Mouse (Mus musculus) spleen, postnatal 4 days (tissue): Measurements from ENCODE around the gene Kcnab2.
A peak's percentile ranks its signal among the peaks of the same experiment; 100 is the strongest.

Experiments used
- DNase-seq, 2 experiments: peaks; one replicate each; pipeline ENCODE4 v3.0.0; 2022; ENCODE audit warnings: low spot score in 2 of 2

The Kcnab2 gene

DNA sequence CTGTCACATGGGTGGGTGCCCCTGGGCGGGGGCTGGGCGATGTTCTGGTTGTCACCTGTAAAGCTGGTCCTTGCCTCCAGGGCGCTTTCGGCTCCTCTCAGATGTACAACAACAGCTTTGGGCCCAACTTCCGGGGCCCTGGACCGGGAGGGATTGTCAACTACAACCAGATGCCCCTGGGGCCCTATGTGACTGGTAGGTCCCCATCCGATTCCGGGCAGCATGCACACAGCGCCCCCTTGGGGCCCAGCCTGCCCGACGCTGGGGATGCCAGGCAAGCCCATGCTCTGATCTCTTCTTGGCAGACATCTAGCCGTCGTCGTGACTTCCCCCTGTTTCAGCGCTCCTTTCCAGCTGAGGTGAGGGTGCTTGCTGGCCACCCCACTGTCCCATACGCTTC lies 92.0 kb downstream of the Kcnab2 start:
- DNase-seq, result peak in 1 of 2 experiments; percentile 38

DNA sequence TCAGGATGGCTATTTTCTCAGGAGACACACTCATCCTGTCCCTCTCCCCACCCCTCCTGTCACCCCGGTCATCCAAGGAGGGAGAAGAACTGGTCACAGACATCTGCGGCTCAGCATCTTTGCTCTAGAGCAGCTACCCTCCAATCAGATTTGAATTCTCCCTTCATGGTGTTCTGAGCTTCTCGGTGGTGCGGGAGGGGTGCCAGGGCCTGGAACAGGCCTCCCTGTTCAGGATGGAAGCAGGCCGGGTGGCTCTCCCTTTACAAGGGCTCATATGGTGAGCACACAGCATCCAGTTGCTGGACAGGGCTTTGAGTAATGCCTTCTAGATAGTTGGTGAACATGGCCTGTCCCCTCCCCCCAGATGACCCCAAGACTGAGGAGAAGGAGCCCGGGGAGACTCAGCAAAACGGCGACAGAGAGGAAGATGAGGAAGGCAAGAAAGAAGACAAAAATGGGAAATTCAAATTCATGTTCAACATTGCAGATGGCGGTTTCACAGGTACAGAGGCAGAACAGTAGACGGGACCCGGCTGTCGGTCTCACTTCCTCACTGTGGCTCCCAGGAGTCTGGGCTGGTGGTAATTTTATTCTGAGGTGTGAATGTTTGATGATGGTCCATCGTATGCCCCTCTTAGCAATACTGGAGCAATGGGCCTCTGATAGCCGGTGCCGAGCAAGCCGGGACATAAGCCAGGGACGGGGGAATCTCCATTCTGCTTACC lies 95.0 kb downstream of the Kcnab2 start:
- DNase-seq, result no peak

DNA sequence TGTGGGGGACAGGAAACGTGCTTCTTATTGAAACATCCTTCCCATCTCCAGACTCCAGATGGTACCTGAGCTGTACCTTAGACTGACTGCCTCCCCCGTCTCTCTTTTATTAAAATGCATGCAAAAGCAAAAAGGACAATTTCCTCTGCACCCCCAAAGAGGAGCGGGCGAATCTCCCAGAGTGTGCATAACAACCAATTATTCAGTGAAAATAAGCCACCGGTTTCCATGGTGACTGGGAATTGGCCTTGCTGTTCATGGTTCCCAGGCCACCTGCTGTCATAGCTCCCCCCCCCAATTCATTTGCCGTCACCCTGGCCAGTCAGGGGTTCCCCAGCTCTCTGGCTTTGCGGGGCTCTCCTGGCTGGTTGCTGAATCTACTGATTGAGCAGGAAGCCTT lies 112.4 kb downstream of the Kcnab2 start:
- no peak for DNase-seq

DNA sequence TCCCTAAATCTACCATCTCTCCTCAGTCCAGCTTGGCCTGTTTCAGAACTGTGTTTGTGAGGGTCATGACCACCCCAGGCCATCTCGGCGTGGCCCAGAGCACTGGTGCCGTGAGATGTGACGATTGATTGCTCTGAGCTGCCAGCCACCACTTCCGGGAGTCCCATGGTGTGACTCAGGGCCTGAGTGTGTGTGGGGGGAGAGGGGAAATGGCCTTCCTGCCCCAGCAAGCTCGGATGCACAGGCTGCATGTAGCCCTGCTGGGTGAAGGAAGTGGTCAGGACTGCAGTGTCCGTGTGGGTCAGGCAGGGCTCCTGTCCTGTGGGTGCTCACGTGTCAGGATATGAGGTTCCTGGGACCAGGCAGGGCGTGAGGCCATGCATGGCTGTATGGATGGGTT lies 115.5 kb downstream of the Kcnab2 start:
- DNase-seq, result no peak

DNA sequence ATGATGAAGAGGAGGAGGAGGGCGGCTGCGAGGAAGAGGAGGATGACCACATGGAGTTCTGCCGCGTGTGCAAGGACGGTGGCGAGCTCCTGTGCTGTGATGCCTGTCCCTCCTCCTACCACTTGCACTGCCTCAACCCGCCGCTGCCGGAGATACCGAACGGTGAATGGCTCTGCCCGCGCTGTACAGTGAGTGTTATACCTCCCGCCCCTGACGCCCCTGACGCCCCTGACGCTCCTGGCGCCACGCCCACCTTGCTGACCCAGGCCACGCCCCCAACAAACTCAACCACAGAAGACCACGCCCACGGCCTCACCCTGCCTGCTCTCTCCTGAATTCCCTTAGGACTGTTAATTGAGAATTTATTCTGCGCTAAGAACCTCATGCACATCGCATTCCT lies 116.8 kb downstream of the Kcnab2 start:
- DNase-seq, result peak in 1 of 2 experiments; percentile 39

DNA sequence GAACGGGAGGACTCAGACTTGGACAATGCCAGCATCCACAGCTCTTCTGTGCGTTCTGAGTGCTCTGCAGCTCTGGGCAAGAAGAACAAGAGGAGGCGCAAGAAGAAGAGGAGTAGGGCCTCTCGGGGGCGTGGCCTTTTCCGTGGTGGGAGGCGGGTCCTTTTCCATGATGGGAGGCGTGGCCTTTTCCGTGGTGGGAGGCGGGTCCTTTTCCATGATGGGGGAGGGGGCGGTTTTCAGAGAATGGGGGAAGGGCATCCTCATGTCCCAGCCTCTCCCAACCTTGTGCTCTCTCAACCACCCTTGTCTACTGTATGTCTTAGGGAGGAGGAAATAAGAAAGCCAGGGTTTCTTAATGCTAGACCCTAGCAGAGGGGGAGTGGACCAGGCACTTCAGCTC lies 118.0 kb downstream of the Kcnab2 start:
- DNase-seq, result no peak

DNA sequence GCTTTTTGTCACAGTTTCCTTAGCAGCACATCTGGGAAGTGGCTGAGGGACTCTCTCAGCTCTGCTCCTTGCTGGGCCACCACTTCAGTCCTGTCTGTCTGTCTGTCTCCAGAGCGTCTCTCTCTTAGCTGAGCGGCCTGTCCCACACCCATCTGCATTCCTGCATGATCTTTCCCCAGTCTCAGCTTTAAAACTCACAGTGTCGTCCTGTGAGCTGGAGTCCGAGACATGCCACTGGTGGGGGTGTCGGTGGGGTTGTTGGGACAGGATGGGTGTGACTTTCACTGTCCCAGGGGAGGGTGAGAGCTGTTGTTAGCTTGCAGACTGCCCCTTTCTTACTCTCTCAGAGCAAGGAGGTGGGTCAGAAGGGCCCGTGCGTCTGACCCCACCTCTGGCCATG lies 122.0 kb downstream of the Kcnab2 start:
- no peak for DNase-seq

DNA sequence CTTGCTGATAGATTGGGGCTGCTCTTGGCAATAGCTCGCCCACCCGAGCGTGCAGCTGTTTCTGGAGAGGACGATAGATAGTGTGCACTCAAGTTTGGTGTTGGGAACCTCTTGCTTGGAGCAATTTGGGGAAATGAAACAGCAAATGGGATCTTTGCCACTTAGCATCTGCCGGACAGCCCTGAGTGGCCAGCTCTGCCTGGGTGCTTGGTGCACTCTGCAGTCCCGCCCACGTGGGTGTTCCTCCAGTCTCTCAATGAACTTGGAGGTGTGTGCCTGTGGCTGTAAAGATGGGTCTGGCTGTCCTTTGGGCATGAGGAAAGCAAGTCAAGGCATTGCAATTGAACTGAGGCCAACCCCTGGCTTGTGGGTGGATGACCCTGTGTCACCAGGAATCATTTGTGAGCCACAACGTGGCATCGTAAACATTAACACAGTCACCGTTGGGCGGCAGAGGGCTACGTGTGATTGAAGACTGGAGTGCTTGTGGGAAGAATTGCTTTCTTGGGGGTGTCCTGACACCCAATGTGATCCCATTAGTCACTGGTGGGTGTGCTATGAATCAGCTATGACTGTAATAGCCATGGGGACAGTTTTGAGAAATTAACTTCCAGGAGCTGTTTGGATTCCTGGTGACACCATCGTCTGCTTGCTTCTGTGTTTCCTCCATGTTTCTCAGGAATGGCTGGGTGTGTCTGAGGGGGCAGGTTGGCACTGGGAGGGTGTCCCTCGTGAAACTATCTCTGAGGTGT lies 123.6 kb downstream of the Kcnab2 start:
- DNase-seq, result no peak

DNA sequence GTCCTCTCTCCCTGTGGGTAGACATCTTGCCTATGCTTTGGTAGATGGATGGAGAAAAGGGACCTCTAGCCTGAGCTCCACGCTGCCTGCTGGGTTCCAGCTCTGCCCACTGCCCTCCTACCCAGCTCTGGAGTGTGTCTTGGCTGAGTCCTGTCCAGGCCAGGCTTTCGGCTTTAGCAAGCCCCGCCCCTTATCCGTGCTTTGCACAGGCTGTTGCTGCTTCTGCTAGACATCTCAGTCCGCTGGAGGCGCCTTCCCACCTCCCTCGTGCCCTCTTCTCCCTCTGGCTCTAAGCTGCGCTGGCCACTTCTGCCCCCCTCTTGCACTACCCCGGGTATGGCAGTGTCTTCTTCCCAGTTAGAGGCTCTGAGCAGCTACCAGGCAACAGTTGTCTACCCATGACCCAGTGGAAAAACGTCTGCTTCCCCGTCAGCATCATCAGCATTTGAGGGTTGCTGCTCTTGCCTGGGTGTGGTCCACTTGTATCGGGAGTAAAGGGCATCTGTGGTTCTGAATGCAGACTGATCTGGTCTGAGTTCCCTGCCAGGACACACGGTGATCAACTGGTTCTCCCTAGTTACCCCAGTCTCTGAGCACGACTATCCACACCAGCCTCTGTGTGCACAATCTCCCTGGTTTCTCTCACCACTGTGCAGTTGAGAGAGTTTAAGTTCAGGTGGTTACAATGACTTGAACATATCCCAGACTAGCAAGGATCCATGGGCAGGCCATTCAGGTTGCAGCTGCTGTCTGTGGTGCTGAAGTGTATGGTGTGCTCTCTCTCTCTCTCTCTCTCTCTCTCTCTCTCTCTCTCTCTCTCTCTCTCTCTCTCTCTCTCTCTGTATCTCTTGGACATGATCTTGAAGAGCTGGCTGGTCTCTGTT lies 126.0 kb downstream of the Kcnab2 start:
- no peak for DNase-seq

DNA sequence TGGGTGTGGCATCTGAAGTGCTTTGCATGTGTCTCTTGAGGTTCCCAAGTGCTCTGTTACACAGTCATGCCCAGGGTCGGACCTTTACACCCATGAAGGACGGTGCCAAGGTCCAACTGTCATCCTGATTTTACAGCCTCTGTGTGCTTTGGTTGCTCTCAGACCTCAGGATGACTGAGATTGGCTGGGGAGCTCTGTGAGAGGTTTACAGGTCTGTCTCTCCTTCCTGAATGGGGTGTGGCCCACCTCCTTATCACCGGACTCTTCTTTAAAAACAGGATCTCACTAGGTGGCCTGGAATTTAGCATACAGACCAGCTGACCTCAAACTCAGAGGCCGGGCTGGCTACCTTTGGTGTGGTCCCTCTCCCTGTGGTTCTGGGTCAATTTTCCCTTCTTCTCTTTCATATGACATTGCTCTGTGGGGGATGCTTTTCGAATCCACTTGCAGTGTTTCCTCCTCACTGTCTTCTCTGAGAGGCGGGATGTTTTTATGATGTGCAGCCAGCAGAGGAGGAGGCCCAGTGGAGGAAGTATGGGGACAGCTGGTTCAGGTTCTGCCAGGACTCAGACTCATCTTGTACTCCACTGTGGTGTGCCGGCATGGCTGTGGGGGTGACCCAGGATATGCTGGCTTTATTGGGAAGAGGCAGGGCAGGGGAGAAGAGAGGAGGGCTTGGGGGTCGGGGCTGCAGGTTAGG lies 126.8 kb downstream of the Kcnab2 start:
- DNase-seq, result no peak

DNA sequence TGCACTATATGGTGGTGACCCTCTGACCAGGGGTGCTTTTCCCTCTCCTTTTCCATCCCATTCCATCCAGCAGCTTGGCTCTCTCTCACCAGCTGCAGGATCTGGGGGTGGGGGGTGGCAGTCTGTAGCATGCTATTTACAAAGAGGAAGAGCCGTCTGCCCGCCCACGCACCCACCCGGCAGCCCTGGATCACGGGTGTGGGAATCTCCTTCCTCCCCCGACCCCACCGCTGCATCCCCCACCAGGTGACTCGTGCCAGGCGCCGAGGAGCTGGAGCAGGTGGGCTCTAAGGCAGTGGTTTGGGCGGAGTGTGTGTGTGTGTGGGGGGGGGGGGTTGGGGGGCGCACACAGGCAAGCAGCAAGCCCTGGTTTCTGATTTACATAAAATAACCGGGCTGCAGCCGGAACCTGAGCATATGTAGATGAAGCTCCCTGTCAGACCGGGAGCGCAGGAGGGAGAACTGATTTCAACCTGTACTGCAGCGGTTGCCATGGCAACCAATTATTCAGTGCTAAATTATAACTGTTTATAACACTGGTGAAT lies 127.8 kb downstream of the Kcnab2 start:
- no peak for DNase-seq

DNA sequence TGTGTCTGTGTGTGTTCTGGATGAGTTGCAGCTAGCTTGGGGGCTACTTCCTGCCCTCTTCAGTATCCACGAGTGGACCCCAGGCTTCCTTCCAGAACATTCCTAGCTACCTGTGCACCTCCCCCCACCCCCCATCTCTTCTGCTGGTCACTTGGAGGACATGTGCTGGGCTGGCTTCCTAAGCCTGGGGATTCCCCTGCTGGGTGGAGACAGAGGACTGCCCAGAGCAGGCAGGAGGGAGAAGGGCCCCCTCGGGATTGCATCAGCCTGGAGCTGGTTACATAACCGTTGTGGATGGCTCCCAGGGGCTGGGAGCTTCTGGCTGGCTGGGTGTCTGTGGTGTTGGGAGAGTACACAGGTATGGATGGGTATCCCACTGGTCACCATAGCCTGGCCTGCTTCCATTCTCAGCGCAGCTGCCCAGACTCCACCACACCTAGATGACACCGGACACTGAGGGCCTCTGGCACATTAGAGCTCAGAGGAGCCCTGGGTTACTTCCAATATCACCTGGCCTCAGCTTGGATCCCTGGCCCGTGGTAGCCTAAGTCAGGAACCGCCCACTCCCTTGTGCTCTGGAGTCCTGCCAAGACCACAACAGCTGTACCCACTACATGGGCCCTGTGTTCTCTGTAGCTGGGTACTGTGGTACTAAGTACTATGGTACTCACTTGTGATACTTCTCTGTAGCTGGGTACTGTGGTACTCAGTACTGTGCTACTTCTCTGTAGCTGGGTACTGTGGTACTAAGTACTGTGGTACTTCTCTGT lies 132.4 kb downstream of the Kcnab2 start:
- DNase-seq, result no peak

DNA sequence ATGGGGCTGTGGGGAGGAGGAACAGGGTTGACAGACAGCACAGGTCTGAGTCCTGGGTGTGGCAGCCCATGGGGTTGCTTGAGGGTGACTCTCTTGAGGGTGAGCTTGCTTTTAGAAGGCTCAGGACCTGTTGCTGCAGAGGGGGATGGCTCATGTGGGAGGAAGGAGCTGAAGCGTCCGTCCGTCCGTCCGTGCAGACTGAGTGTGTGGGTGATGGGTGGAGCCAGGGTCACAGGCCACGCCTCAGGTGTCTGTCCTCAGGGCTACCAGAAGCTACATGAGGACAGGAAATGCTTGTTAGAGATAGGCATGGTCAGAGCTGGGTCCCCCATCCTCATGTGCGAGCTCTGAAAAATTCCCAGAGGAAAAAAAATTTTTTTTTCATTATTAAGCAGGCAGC lies 133.0 kb downstream of the Kcnab2 start:
- DNase-seq, result no peak

DNA sequence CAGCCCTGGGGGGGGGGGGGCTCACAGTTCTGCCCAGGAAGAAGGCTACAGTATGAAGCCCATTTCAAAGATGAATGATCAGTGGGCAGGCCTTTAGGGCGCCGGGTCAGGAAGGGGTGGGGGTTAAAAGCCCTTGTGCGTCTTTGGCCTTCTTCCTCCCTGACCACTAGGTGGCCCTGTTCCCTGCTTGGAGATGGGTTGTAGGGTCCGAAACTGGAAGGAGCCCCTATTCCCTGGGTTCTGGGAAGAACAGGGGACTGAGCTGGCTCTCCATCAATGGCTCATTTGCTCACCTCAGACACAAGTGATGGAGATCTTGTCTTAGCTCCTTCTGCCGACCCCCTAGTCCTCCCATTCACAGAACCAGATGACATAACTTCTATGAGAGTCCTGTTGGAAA lies 134.4 kb downstream of the Kcnab2 start:
- DNase-seq, result no peak
